Mouse (Mus musculus): Measurements from ENCODE around the gene Sall4. TPM values are rescaled to one million over a fixed set of nuclear protein-coding genes. Genes with fewer than 3 reads are reported as not detected.
"Not testable (repeated sequence)": the region's sequence is repeated elsewhere in the genome, so short reads cannot be mapped to it uniquely, and the experiment has no call there.

Gene Sall4
- polyA plus RNA-seq, 1 experiment from 2014 or later, result 7.7 TPM

- Histone ChIP-seq H3K9ac (ENCODE audit: low read length) (no peak overlapping the region), H3K36me3 (ENCODE audit: control insufficient read depth, insufficient read depth, low read length) (no peaks in the 10 kb centered on the region), H3K27ac (ENCODE audit: low read depth, low read length) (no peak overlapping the region), H3K4me1 (ENCODE audit: control insufficient read depth, insufficient read depth, low read length) (peaks cover 31% of the 10 kb centered on the region), H3K4me2 (ENCODE audit: low read depth) (peak overlapping the region; percentile 97), H3K9me3 (ENCODE audit: control insufficient read depth, low read length) (no peaks in the 10 kb centered on the region), H3K4me3 (ENCODE audit: low read depth, low read length) (peak overlapping the region; percentile 65), H3K27me3 (ENCODE audit: control insufficient read depth, insufficient read depth, low read length) (0 out of 2 replicates have a peak, but pooled peaks cover 7% of the 10 kb centered on the region)
- 7% methylated on average over 9 of the region's 9 CpGs for WGBS
- ATAC-seq (ENCODE audit: insufficient read depth, low FRiP score, low TSS enrichment) (no peak), DNase-seq (ENCODE audit: low spot score) (no peak)
Measured at GRCm38 (mm10) chr2:168764460-168764867, 3.3 kb downstream of the Sall4 start.

- Histone ChIP-seq H3K4me2 (ENCODE audit: low read depth) (peak overlapping the region; percentile 97), H3K9ac (ENCODE audit: low read length) (no peak overlapping the region), H3K4me3 (ENCODE audit: low read depth, low read length) (0 out of 2 replicates have a peak overlapping the region, but pooled peaks have one; percentile 8), H3K36me3 (ENCODE audit: control insufficient read depth, insufficient read depth, low read length) (no peaks in the 10 kb centered on the region), H3K4me1 (ENCODE audit: control insufficient read depth, insufficient read depth, low read length) (peaks cover 31% of the 10 kb centered on the region), H3K27ac (ENCODE audit: low read depth, low read length) (no peak overlapping the region), H3K27me3 (ENCODE audit: control insufficient read depth, insufficient read depth, low read length) (0 out of 2 replicates have a peak, but pooled peaks cover 7% of the 10 kb centered on the region), H3K9me3 (ENCODE audit: control insufficient read depth, low read length) (no peaks in the 10 kb centered on the region)
- no peak for ATAC-seq (ENCODE audit: insufficient read depth, low FRiP score, low TSS enrichment)
- WGBS, result 3% methylated on average over 7 of the region's 7 CpGs
- no peak for DNase-seq (ENCODE audit: low spot score)
Measured at GRCm38 (mm10) chr2:168763785-168764184, 4.0 kb downstream of the Sall4 start.

DNA sequence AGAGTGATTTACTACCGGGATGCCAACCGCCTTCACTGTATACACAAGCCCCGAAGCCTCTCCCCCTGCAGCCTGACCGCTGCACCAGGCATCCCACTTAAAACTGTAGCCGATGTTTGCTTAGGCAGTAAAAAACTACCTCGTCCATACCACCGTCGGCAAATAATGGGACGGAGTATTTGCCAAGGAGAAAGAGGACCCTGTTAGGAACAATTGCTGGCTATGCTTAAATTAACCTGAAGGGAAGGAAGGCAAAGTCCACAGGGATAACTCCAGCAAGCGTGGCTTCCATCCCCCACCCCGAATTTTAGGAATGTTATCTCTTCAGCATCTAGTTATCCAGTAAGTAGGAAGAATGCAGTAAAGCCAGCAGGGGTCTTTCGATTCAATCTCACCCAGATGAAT is 5.3 kb downstream of the Sall4 start:
- no peak overlapping the region for H3K4me3 ChIP-seq (ENCODE audit: low read depth, low read length)
- H3K27ac ChIP-seq (ENCODE audit: low read depth, low read length), result no peak overlapping the region
- ATAC-seq (ENCODE audit: insufficient read depth, low FRiP score, low TSS enrichment) (no peak), DNase-seq (ENCODE audit: low spot score) (peak; percentile 40)
- H3K4me2 ChIP-seq (ENCODE audit: low read depth), result peak overlapping the region; percentile 21
- H3K9ac ChIP-seq (ENCODE audit: low read length), result 0 out of 2 replicates have a peak overlapping the region, but pooled peaks have one; percentile 5
- WGBS, result 2% methylated on average over 12 of the region's 12 CpGs
- H3K4me1 ChIP-seq (ENCODE audit: control insufficient read depth, insufficient read depth, low read length), result peaks cover 31% of the 10 kb centered on the region
- H3K36me3 ChIP-seq (ENCODE audit: control insufficient read depth, insufficient read depth, low read length), result no peaks in the 10 kb centered on the region
- H3K27me3 ChIP-seq (ENCODE audit: control insufficient read depth, insufficient read depth, low read length), result 0 out of 2 replicates have a peak, but pooled peaks cover 7% of the 10 kb centered on the region
- H3K9me3 ChIP-seq (ENCODE audit: control insufficient read depth, low read length), result no peaks in the 10 kb centered on the region

GRCm38 (mm10) chr2:168761954-168762353 is 5.8 kb downstream of the Sall4 start:
- 0 out of 2 replicates have a peak overlapping the region, but pooled peaks have one; percentile 5 for H3K9ac ChIP-seq (ENCODE audit: low read length)
- 7% methylated on average over 4 of the region's 4 CpGs for WGBS
- ATAC-seq (ENCODE audit: insufficient read depth, low FRiP score, low TSS enrichment), result no peak
- no peak overlapping the region for H3K4me3 ChIP-seq (ENCODE audit: low read depth, low read length)
- DNase-seq (ENCODE audit: low spot score), result no peak
- no peaks in the 10 kb centered on the region for H3K36me3 ChIP-seq (ENCODE audit: control insufficient read depth, insufficient read depth, low read length)
- H3K4me2 ChIP-seq (ENCODE audit: low read depth), result peak overlapping the region; percentile 21
- no peaks in the 10 kb centered on the region for H3K9me3 ChIP-seq (ENCODE audit: control insufficient read depth, low read length)
- no peak overlapping the region for H3K27ac ChIP-seq (ENCODE audit: low read depth, low read length)
- H3K27me3 ChIP-seq (ENCODE audit: control insufficient read depth, insufficient read depth, low read length), result 0 out of 2 replicates have a peak, but pooled peaks cover 7% of the 10 kb centered on the region
- H3K4me1 ChIP-seq (ENCODE audit: control insufficient read depth, insufficient read depth, low read length), result peaks cover 31% of the 10 kb centered on the region

DNA sequence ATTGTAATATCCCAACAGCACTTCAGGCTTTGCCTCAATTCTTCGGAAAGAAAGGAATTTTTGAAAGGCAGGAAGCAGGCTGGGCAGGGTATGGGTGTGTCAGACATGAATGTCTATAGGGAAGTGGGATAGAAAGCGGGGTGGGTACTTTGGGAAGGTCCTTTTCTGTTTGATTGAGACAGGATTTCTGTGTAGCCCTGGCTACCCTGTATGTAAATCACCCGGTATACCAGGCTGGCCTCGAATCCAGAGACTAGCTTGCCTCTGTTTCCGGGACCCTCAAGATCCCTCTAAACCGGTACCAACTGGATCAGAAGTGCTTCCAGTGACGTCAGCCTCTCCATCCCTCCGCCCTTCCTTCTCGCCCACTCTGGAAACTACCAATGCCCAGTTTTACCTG is 6.6 kb downstream of the Sall4 start:
- no peak for ATAC-seq (ENCODE audit: insufficient read depth, low FRiP score, low TSS enrichment)
- Histone ChIP-seq H3K9ac (ENCODE audit: low read length) (no peak overlapping the region), H3K27me3 (ENCODE audit: control insufficient read depth, insufficient read depth, low read length) (0 out of 2 replicates have a peak, but pooled peaks cover 7% of the 10 kb centered on the region), H3K4me2 (ENCODE audit: low read depth) (no peak overlapping the region), H3K36me3 (ENCODE audit: control insufficient read depth, insufficient read depth, low read length) (peaks cover 4% of the 10 kb centered on the region), H3K27ac (ENCODE audit: low read depth, low read length) (no peak overlapping the region), H3K4me1 (ENCODE audit: control insufficient read depth, insufficient read depth, low read length) (peaks cover 29% of the 10 kb centered on the region), H3K4me3 (ENCODE audit: low read depth, low read length) (no peak overlapping the region), H3K9me3 (ENCODE audit: control insufficient read depth, low read length) (no peaks in the 10 kb centered on the region)
- DNase-seq (ENCODE audit: low spot score), result no peak
- 89% methylated on average over 9 of the region's 9 CpGs for WGBS

GRCm38 (mm10) chr2:168744406-168744805 is 23.3 kb downstream of the Sall4 start:
- WGBS, result 90% methylated on average over 10 of the region's 10 CpGs
- not testable (repeated sequence) for H3K27me3 ChIP-seq (ENCODE audit: control insufficient read depth, insufficient read depth, low read length); DNase-seq (ENCODE audit: low spot score); H3K4me3 ChIP-seq (ENCODE audit: low read depth, low read length); H3K4me1 ChIP-seq (ENCODE audit: control insufficient read depth, insufficient read depth, low read length); H3K9me3 ChIP-seq (ENCODE audit: control insufficient read depth, low read length); ATAC-seq (ENCODE audit: insufficient read depth, low FRiP score, low TSS enrichment); H3K9ac ChIP-seq (ENCODE audit: low read length); H3K4me2 ChIP-seq (ENCODE audit: low read depth); H3K36me3 ChIP-seq (ENCODE audit: control insufficient read depth, insufficient read depth, low read length); H3K27ac ChIP-seq (ENCODE audit: low read depth, low read length)

GRCm38 (mm10) chr2:168742649-168743048 is 25.1 kb downstream of the Sall4 start:
- H3K4me2 ChIP-seq (ENCODE audit: low read depth), result no peak overlapping the region; the same call in 1 of the 2 replicates
- H3K9ac ChIP-seq (ENCODE audit: low read length), result no peak overlapping the region
- no peaks in the 10 kb centered on the region for H3K4me1 ChIP-seq (ENCODE audit: control insufficient read depth, insufficient read depth, low read length)
- no peak overlapping the region for H3K27ac ChIP-seq (ENCODE audit: low read depth, low read length)
- H3K4me3 ChIP-seq (ENCODE audit: low read depth, low read length), result no peak overlapping the region
- DNase-seq (ENCODE audit: low spot score) (peak; percentile 67), ATAC-seq (ENCODE audit: insufficient read depth, low FRiP score, low TSS enrichment) (no peak)
- no peaks in the 10 kb centered on the region for H3K36me3 ChIP-seq (ENCODE audit: control insufficient read depth, insufficient read depth, low read length)
- 18% methylated on average over 7 of the region's 7 CpGs for WGBS
- peaks cover 3% of the 10 kb centered on the region; the same call in 1 of the 2 replicates for H3K9me3 ChIP-seq (ENCODE audit: control insufficient read depth, low read length)
- no peaks in the 10 kb centered on the region for H3K27me3 ChIP-seq (ENCODE audit: control insufficient read depth, insufficient read depth, low read length)

DNA sequence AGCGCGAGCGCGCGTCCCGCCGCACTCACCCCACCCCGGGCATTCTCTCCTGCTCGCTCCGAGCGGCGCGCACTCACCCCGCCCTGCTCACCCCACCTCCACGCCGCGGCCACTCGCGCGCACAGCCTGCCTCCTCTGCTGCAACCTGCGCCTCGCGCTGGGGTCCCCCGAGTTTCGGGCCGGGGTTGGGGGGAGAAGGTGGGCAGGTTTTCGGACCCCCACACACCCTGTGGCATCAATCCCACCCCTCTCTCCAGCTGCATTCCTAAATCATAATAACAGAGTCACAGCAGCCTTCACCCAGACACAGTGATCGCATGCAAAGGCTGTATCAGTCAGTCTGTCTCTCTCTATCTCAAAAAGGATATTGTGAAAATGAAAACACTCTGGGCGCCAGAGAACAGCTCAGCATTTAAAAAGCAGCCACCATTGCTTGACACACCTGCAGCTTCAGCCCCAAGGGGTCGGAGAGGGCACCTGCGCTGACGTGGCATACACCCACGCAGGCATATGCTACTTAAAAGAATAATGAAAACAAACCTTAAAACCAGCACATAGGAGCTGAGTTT is 25.6 kb downstream of the Sall4 start, which contains the start of gene Atp9a:
Gene Atp9a (minus strand): TSS at position 351 of the 569 bp plus-strand sequence.
- peak; percentile 69 for DNase-seq (ENCODE audit: low spot score)
- peak; percentile 42; the same call in 1 of the 2 replicates for ATAC-seq (ENCODE audit: insufficient read depth, low FRiP score, low TSS enrichment)
- H3K4me2 ChIP-seq (ENCODE audit: low read depth), result peak within 1 kb of the TSS; percentile 82
- H3K27me3 ChIP-seq (ENCODE audit: control insufficient read depth, insufficient read depth, low read length), result no peaks in the 10 kb centered on the region
- no peaks in the 10 kb centered on the region for H3K36me3 ChIP-seq (ENCODE audit: control insufficient read depth, insufficient read depth, low read length)
- H3K27ac ChIP-seq (ENCODE audit: low read depth, low read length), result peak within 1 kb of the TSS; percentile 73
- WGBS, result 18% methylated on average over 12 of the region's 33 CpGs
- peak within 1 kb of the TSS; percentile 86 for H3K4me3 ChIP-seq (ENCODE audit: low read depth, low read length)
- peaks cover 3% of the 10 kb centered on the region; the same call in 1 of the 2 replicates for H3K9me3 ChIP-seq (ENCODE audit: control insufficient read depth, low read length)
- no peaks in the 10 kb centered on the region for H3K4me1 ChIP-seq (ENCODE audit: control insufficient read depth, insufficient read depth, low read length)
- H3K9ac ChIP-seq (ENCODE audit: low read length), result peak within 1 kb of the TSS; percentile 92
